In genomic region chr7:98152400-98152799, GRCm38 (mm10) we compare ENCODE assay signal across 19 mouse cellular contexts. TPM values are rescaled to one million over a fixed set of nuclear protein-coding genes. Genes with fewer than 3 reads are reported as not detected.
A peak's percentile ranks its signal among the peaks of the same experiment; 100 is the strongest.
DNase-seq lines count a peak whose midpoint lies in the region; ATAC-seq and TF ChIP-seq lines count a peak whose summit lies in the region.
"Had no signal": no experiment of that assay in that cellular context is flagged by ENCODE, and none has a peak within 500 bp of the region (broad histone marks: within the 10 kb centered on the region; RNA-seq: fewer than 3 reads in every experiment).

No protein-coding gene starts in this region.

- TF ChIP-seq CTCF in gastrocnemius, adult 2 months (IDR thresholded peaks at IDR 0.05) = no peak
- TF ChIP-seq CTCF in kidney, postnatal 0 days (IDR thresholded peaks at IDR 0.05; ENCODE audit: low read depth) = no peak

- no peak overlapping the region for H3K4me2 ChIP-seq in kidney, postnatal 0 days (ENCODE audit: low read length)
- H3K4me2 ChIP-seq: forebrain, embryonic 12.5 days; stomach, embryonic 15.5 days had no signal

- ATAC-seq in kidney, postnatal 0 days (replicated peaks; ENCODE audit: low FRiP score, low read depth) = no peak
- ATAC-seq in monocyte, adult 5-6 weeks (replicated peaks; ENCODE audit: insufficient number of reproducible peaks, low FRiP score, low TSS enrichment, poor library complexity, severe bottlenecking) = no peak

- peaks cover 26% of the 10 kb centered on the region; the same call in 1 of the 2 replicates for H3K4me1 ChIP-seq in kidney, postnatal 0 days (replicated peaks; ENCODE audit: insufficient read depth, low read length)
- peaks cover 70% of the 10 kb centered on the region for H3K4me1 ChIP-seq in limb, embryonic 10.5 days

- intact Hi-C loops in gastrocnemius, adult 2 months (cut with DNase I) = no loop called here

- no peak overlapping the region for H3K9ac ChIP-seq in kidney, postnatal 0 days (ENCODE audit: low read depth, low read length)
- H3K9ac ChIP-seq: forebrain, embryonic 12.5 days; stomach, embryonic 15.5 days had no signal

- H3K36me3 ChIP-seq in kidney, postnatal 0 days (ENCODE audit: insufficient read depth, low read length) = no peaks in the 10 kb centered on the region
- no peaks in the 10 kb centered on the region for H3K36me3 ChIP-seq in limb, embryonic 10.5 days
- H3K36me3 ChIP-seq: forebrain, embryonic 12.5 days; stomach, embryonic 15.5 days had no signal

- WGBS in kidney, postnatal 0 days = 34% methylated on average over 8 of the region's 8 CpGs
- WGBS in limb, embryonic 10.5 days = 39% methylated on average over 8 of the region's 8 CpGs

- H3K4me3 ChIP-seq in gastrocnemius, adult 2 months = no peak overlapping the region
- no peak overlapping the region for H3K4me3 ChIP-seq in kidney, postnatal 0 days (replicated peaks; ENCODE audit: low read depth, low read length)
- H3K4me3 ChIP-seq in limb, embryonic 10.5 days = no peak overlapping the region
- H3K4me3 ChIP-seq: forebrain, embryonic 12.5 days; left cerebral cortex, adult 2 months; stomach, embryonic 15.5 days had no signal

- peak; percentile 51 for DNase-seq in gastrocnemius, adult 2 months
- no peak for DNase-seq in gastrocnemius, postnatal 25 days
- DNase-seq in kidney, postnatal 0 days (ENCODE audit: low spot score) = peak; percentile 77
- no peak for DNase-seq in kidney, adult 18-20 months
- peak; percentile 33 for DNase-seq in NIH3T3 (ENCODE audit: low read depth)
- DNase-seq in limb, embryonic 10.5 days (ENCODE audit: low spot score) = no peak
- DNase-seq: B cell, adult 2 months; embryo, embryonic 11 days; lung, postnatal 10 days; midbrain, embryonic 14.5 days; spleen, adult 18-20 months; thymus, adult 2 months had no signal

- no peak overlapping the region for H3K27ac ChIP-seq in gastrocnemius, adult 2 months
- H3K27ac ChIP-seq in kidney, postnatal 0 days = no peak overlapping the region
- H3K27ac ChIP-seq in limb, embryonic 10.5 days = peak overlapping the region; percentile 17; the same call in 1 of the 2 replicates
- H3K27ac ChIP-seq: forebrain, embryonic 12.5 days; left cerebral cortex, adult 2 months; stomach, embryonic 15.5 days had no signal

- H3K27me3 ChIP-seq in kidney, postnatal 0 days (ENCODE audit: insufficient read depth, low read length) = no peaks in the 10 kb centered on the region
- H3K27me3 ChIP-seq in limb, embryonic 10.5 days (ENCODE audit: low read depth, poor library complexity, severe bottlenecking) = 0 out of 2 replicates have a peak, but pooled peaks cover 4% of the 10 kb centered on the region
- H3K27me3 ChIP-seq: stomach, embryonic 15.5 days had no signal

- no peaks in the 10 kb centered on the region for H3K9me3 ChIP-seq in kidney, postnatal 0 days (replicated peaks; ENCODE audit: low read length)
- no peaks in the 10 kb centered on the region for H3K9me3 ChIP-seq in limb, embryonic 10.5 days (replicated peaks)
- H3K9me3 ChIP-seq: forebrain, embryonic 12.5 days; stomach, embryonic 15.5 days had no signal

RNA-seq across cellular contexts. Expression of gene Omp, which starts 7.1 kb away (rescaled TPM):
- total RNA-seq in gastrocnemius, adult 2 months (2021) = under 1 TPM in 1 of 2 experiments, not detected in 1; 0.17 TPM
- total RNA-seq in gastrocnemius, postnatal 25 days (2021) = under 1 TPM in 1 of 2 experiments, not detected in 1; 0.11 TPM
- polyA plus RNA-seq in kidney, postnatal 0 days (2015; fragmentation: Nextera tagmentation; extraction: Ambion mirVana) = 0.38 and 0.50 TPM in 2 replicates
- polyA plus RNA-seq in limb, embryonic 10.5 days (2016; fragmentation: Nextera tagmentation; extraction: Ambion mirVana) = 0.13 TPM in 2 replicates
- 0.29 TPM in 1 of 3 replicates, not detected in the others for total RNA-seq in monocyte, adult 5-6 weeks (2017)
- total RNA-seq: megakaryocyte, adult 5-6 weeks had no signal

RNA-seq across cellular contexts. Expression of gene Capn5, which starts 25.7 kb away (rescaled TPM):
- total RNA-seq in gastrocnemius, adult 2 months (2021) = 1 to 10 TPM; 1.3 to 2.3 TPM
- 1 to 10 TPM; 1.6 to 2.4 TPM for total RNA-seq in gastrocnemius, postnatal 25 days (2021)
- 12.9 and 13.0 TPM in 2 replicates for polyA plus RNA-seq in kidney, postnatal 0 days (2015; fragmentation: Nextera tagmentation; extraction: Ambion mirVana)
- 3.4 and 4.5 TPM in 2 replicates for polyA plus RNA-seq in limb, embryonic 10.5 days (2016; fragmentation: Nextera tagmentation; extraction: Ambion mirVana)
- total RNA-seq in monocyte, adult 5-6 weeks (2017) = 0.76 to 2.3 TPM in 2 of 3 replicates, not detected in the other

RNA-seq across cellular contexts. Expression of gene Myo7a, which starts 33.1 kb away (rescaled TPM):
- 1 to 10 TPM; 1.4 to 3.0 TPM for total RNA-seq in gastrocnemius, adult 2 months (2021)
- total RNA-seq in gastrocnemius, postnatal 25 days (2021) = 1 to 10 TPM; 2.8 to 3.5 TPM
- polyA plus RNA-seq in kidney, postnatal 0 days (2015; fragmentation: Nextera tagmentation; extraction: Ambion mirVana) = 7.6 and 8.7 TPM in 2 replicates
- 18.6 and 19.1 TPM in 2 replicates for polyA plus RNA-seq in limb, embryonic 10.5 days (2016; fragmentation: Nextera tagmentation; extraction: Ambion mirVana)
- 11.8 to 14.7 TPM (median 13.1 TPM) in 3 replicates for total RNA-seq in monocyte, adult 5-6 weeks (2017)

RNA-seq across cellular contexts. Expression of gene B3gnt6, which starts 46.9 kb away (rescaled TPM):
- total RNA-seq in gastrocnemius, adult 2 months (2021) = not detected
- not detected for total RNA-seq in gastrocnemius, postnatal 25 days (2021)
- polyA plus RNA-seq in kidney, postnatal 0 days (2015; fragmentation: Nextera tagmentation; extraction: Ambion mirVana) = 0.13 and 0.20 TPM in 2 replicates
- not detected in 2 replicates for polyA plus RNA-seq in limb, embryonic 10.5 days (2016; fragmentation: Nextera tagmentation; extraction: Ambion mirVana)
- 0.19 to 0.43 TPM in 2 of 3 replicates, not detected in the other for total RNA-seq in monocyte, adult 5-6 weeks (2017)
- polyA plus RNA-seq: intestine, embryonic 14.5 days; limb, embryonic 11.5 days had no signal

Comparison
In these comparisons a context has a peak if more than half of its experiments do, and no peak if none do; other contexts are left out.
1. DNase-seq: peak in gastrocnemius, adult 2 months (single experiment), kidney, postnatal 0 days (single experiment) and NIH3T3 (single experiment); none in gastrocnemius, postnatal 25 days (single experiment), kidney, adult 18-20 months (single experiment) and limb, embryonic 10.5 days (single experiment).